In the genomic region with DNA sequence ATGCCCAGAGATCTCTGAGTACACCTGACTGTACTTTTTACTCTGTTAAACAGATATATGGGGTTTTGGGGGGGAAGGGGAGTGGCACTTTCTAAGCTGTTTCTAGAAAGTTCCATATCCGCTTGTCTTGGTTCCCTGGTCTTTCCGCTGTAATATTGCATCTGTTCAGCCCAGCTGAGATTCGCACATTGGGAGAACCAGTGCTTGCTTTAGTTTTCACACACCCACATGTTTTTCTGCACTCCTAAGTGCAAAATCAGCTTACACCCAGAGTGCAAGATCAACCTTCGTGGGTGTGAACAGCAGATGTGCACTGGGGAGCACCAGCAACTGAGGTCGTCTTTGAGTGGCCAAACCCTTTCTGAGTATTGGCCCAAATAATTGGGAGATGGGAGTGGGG, we compare ENCODE assay signal across 21 mouse cellular contexts.
DNase-seq lines count a peak whose midpoint lies in the region; TF ChIP-seq lines count a peak whose summit lies in the region.
"Had no signal": no experiment of that assay in that cellular context is flagged by ENCODE, and none has a peak within 500 bp of the region (broad histone marks: within the 10 kb centered on the region; RNA-seq: fewer than 3 reads in every experiment).

No protein-coding gene starts in this region.

- no peak for TF ChIP-seq CTCF in left cerebral cortex, adult 2 months (IDR thresholded peaks at IDR 0.05)

- intact Hi-C loops in left cerebral cortex, adult 2 months (cut with DNase I) = no loop called here
- intact Hi-C loops in left cerebral cortex, postnatal 36 days (cut with DNase I) = no loop called here

- H3K4me3 ChIP-seq in left cerebral cortex, adult 2 months = no peak overlapping the region
- H3K4me3 ChIP-seq: erythroblast, embryonic 14.5 days; hindbrain, embryonic 12.5 days; intestine, embryonic 15.5 days; liver, embryonic 13.5 days; neural tube, embryonic 13.5 days had no signal

- peak; percentile 21 to 22 for DNase-seq in left cerebral cortex, adult 18-20 months (ENCODE audit: low spot score in 2 of 2)
- DNase-seq in left cerebral cortex, adult 2 months (ENCODE audit: extremely low spot score in 1 of 2, low spot score in 2 of 2) = no peak
- DNase-seq in right cerebral cortex, adult 18-20 months = peak; percentile 48
- DNase-seq in right cerebral cortex, postnatal 4 days = no peak
- peak; percentile 26 to 43 for DNase-seq in left cerebral cortex, postnatal 36 days (ENCODE audit: low spot score in 2 of 2)
- DNase-seq in liver = no peak
- DNase-seq: adrenal gland, postnatal 25 days; B cell, adult 2 months; cerebellum, adult 2 months; cerebellum, postnatal 14 days; gastrocnemius, postnatal 25 days; heart, postnatal 36 days; kidney, adult 8-10 months; kidney, postnatal 10 days; liver, embryonic 13.5 days; lung, adult 2 months had no signal

- no peak overlapping the region for H3K27ac ChIP-seq in left cerebral cortex, adult 2 months
- H3K27ac ChIP-seq: hindbrain, postnatal 0 days; intestine, embryonic 15.5 days; liver, embryonic 13.5 days; neural tube, embryonic 13.5 days had no signal

Comparison
In these comparisons a context has a peak if more than half of its experiments do, and no peak if none do; other contexts are left out.
1. DNase-seq: peak in left cerebral cortex, adult 18-20 months (2 of 2), right cerebral cortex, adult 18-20 months (single experiment) and left cerebral cortex, postnatal 36 days (2 of 2); none in left cerebral cortex, adult 2 months (0 of 2), right cerebral cortex, postnatal 4 days (single experiment) and liver (single experiment).